Mouse (Mus musculus) erythroblast, embryonic 14.5 days (primary cell): Measurements from ENCODE around the gene Clcn5. TPM values are rescaled to one million over a fixed set of nuclear protein-coding genes. Genes with fewer than 3 reads are reported as not detected.

Experiments used
- H3K27me3 ChIP-seq: 2 replicates; pipeline ENCODE4 v1.6.1; 2012; ENCODE audit warnings: inconsistent platforms; ENCODE audit not compliant: control insufficient read depth
- H3K36me3 ChIP-seq: 2 replicates; pipeline ENCODE4 v1.6.1; 2012; ENCODE audit warnings: mild to moderate bottlenecking, inconsistent platforms; ENCODE audit not compliant: control insufficient read depth
- H3K4me1 ChIP-seq: 2 replicates; pipeline ENCODE4 v1.6.1; 2012; ENCODE audit warnings: inconsistent platforms; ENCODE audit not compliant: control insufficient read depth
- H3K4me3 ChIP-seq: replicated peaks from 2 replicates; pipeline ENCODE3; 2012; ENCODE audit warnings: moderate library complexity, mild to moderate bottlenecking, inconsistent platforms
- H3K9me3 ChIP-seq: 2 replicates; pipeline ENCODE4 v1.6.1; 2012; ENCODE audit warnings: low read length, inconsistent platforms, mixed read lengths; ENCODE audit not compliant: control insufficient read depth
- GATA1 ChIP-seq: IDR thresholded peaks from 2 replicates; pipeline ENCODE4 v1.6.1; 2012; ENCODE audit warnings: low read length, inconsistent platforms, mixed read lengths
- TAL1 ChIP-seq: IDR thresholded peaks from 3 replicates; pipeline ENCODE4 v1.6.1; 2012; ENCODE audit warnings: low read length, inconsistent platforms, mixed read lengths
- polyA plus RNA-seq: library from polyadenylated mRNA; stranded (reverse); fragments of >175 nt; gene quantifications from 2 replicates; pipeline ENCODE4 v1.2.3, GENCODE M21; 2012

The Clcn5 gene
- polyA plus RNA-seq, 1 experiment: 0.05 TPM

DNA sequence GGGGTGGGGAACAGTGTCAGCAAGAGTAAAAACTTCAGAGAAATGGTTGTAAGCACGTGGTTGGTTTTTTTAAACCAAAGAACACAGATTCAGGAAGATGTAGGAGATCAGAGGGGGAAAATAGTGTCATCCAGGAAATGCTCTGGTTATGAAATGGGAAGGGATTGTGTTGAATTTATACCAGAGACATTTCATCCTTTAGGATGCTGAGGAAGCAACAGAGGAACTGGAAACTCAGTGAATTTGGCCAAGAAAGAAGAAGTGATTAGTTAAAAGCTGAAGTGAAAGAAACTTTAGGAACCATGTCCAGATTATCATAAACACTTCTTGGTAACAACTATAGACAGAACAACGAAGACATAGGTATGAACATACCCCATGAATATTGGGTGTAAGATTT, 26.2 kb downstream of the Clcn5 start:
- no peaks in the 10 kb centered on the region for H3K27me3 ChIP-seq
- no peak for TF ChIP-seq TAL1
- TF ChIP-seq GATA1: no peak
- no peaks in the 10 kb centered on the region for H3K9me3 ChIP-seq
- H3K4me1 ChIP-seq: no peaks in the 10 kb centered on the region
- H3K36me3 ChIP-seq: no peaks in the 10 kb centered on the region
- no peak overlapping the region for H3K4me3 ChIP-seq

DNA sequence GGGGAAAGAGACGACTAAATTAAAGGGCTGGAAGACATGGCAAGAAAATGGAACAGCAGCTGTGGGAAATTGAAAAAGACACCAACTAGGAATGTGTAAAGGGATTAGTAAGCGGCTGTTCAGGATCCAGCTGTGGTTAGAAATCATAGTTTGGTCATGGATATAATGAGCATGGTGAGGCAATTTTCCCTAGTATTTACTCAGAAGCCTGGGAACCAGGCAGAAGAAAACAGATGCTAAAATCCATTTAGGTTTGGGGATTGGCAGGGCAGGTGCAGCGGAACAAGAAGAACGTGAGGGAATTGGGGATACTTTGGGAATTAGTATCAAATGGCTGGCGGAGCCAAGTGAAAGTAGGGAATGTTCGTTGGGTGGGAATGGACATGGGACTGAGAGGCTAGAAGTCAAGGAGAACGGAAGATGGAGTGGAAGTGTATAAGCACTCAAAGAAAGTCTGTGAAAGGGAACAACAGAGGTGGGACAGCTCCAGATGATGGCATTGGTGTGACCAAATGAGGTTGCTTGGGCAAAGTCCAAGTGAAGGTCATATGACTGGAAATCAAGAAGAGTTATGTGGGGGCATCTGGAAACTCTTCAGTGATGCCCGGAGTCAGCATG, 26.9 kb downstream of the Clcn5 start:
- no peak for TF ChIP-seq TAL1
- no peak for TF ChIP-seq GATA1
- Histone ChIP-seq H3K4me3 (no peak overlapping the region), H3K36me3 (no peaks in the 10 kb centered on the region)

DNA sequence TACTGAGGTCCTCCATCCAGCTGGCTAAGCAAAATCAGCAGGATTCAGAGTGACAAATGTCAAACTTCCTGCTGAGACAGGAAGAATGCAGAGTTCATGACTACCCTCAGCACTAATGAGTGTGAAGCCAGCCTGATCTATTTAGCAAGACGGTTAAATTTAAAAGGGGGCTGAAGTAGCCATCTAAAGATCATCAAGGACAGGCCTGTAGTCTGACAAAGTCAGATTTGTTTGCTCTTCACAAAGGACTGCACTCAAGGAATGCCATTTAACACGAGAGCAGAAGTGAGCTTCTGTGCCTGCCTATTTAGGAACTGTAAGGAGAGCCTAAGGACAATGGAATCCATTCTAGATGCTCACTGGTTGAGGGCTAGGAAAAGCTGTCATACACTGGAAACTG, 30.2 kb downstream of the Clcn5 start:
- Histone ChIP-seq H3K4me3 (no peak overlapping the region), H3K36me3 (no peaks in the 10 kb centered on the region), H3K4me1 (no peaks in the 10 kb centered on the region), H3K9me3 (no peaks in the 10 kb centered on the region), H3K27me3 (no peaks in the 10 kb centered on the region)
- TF ChIP-seq GATA1 (no peak), TAL1 (no peak)

More for the DNA sequence above, 26.9 kb downstream of the Clcn5 start:
- no peaks in the 10 kb centered on the region for H3K4me1 ChIP-seq
- H3K27me3 ChIP-seq: no peaks in the 10 kb centered on the region
- no peaks in the 10 kb centered on the region for H3K9me3 ChIP-seq

- Histone ChIP-seq H3K27me3 (no peaks in the 10 kb centered on the region), H3K4me1 (no peaks in the 10 kb centered on the region), H3K36me3 (no peaks in the 10 kb centered on the region), H3K4me3 (no peak overlapping the region), H3K9me3 (no peaks in the 10 kb centered on the region)
- TF ChIP-seq GATA1 (no peak), TAL1 (no peak)
Measured at GRCm38 (mm10) chrX:7287051-7287734, 32.0 kb downstream of the Clcn5 start.

DNA sequence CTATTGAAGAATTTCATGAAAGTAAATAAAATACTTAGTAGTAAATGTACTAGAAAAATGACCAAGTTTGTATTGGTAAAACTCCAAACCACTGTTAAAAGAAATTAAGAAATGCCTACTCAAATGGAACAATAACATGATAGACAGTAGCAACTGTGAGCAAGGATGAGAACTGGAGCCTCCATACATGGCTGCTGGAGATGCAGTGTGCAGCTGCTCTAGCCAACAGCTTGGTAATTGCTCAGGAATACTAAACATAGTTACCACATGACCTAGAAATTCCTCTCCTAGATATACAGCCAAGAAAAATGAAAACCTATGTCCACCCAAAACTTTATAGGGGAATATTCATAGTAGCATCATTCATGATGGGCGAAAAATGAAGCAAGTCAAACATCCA, 36.5 kb downstream of the Clcn5 start:
- no peak overlapping the region for H3K4me3 ChIP-seq
- H3K27me3 ChIP-seq: no peaks in the 10 kb centered on the region
- TF ChIP-seq TAL1: no peak
- no peak for TF ChIP-seq GATA1
- H3K4me1 ChIP-seq: no peaks in the 10 kb centered on the region
- no peaks in the 10 kb centered on the region for H3K36me3 ChIP-seq
- H3K9me3 ChIP-seq: no peaks in the 10 kb centered on the region

DNA sequence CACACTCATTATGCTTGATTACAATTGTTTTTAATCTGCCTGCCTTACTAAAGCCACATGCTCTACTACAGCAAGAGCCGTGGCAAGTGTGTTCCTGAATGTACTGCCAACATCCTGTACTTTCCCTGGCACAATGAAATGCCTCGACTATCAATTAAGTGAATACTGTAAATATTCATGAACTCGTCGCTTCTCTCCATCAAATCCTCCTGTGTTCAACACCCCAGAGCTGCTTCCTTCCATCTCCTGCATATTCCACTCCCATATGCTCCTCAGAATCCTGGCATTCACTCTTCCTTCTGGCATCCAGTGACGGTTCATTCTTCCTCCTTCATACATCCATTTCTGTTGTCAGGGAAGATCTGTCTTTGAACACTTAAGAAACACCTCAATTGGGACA, 39.4 kb downstream of the Clcn5 start:
- no peak for TF ChIP-seq GATA1
- TF ChIP-seq TAL1: no peak
- Histone ChIP-seq H3K9me3 (no peaks in the 10 kb centered on the region), H3K36me3 (no peaks in the 10 kb centered on the region), H3K27me3 (no peaks in the 10 kb centered on the region), H3K4me3 (no peak overlapping the region), H3K4me1 (no peaks in the 10 kb centered on the region)

DNA sequence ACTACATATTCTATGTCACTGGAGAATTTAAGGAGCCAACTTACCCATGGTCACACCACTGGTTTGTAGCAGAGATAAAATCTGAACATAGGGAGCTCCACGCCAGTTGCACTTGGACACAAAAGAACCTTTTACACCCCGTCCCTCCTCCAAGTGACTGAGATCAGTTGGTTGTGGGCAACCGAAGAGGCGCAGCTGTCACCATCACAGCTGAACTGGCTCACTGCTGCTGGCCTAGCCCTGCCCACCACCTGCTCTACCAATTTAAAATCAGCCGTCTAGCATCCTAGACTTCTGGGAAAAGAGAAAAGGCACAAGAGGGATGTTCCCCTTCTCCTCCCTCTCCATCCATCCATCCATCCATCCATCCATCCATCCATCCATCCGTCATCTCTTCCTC, 42.6 kb downstream of the Clcn5 start:
- H3K27me3 ChIP-seq: no peaks in the 10 kb centered on the region
- no peaks in the 10 kb centered on the region for H3K9me3 ChIP-seq
- H3K4me3 ChIP-seq: no peak overlapping the region
- no peaks in the 10 kb centered on the region for H3K4me1 ChIP-seq
- no peak for TF ChIP-seq GATA1
- TF ChIP-seq TAL1: no peak
- no peaks in the 10 kb centered on the region for H3K36me3 ChIP-seq

DNA sequence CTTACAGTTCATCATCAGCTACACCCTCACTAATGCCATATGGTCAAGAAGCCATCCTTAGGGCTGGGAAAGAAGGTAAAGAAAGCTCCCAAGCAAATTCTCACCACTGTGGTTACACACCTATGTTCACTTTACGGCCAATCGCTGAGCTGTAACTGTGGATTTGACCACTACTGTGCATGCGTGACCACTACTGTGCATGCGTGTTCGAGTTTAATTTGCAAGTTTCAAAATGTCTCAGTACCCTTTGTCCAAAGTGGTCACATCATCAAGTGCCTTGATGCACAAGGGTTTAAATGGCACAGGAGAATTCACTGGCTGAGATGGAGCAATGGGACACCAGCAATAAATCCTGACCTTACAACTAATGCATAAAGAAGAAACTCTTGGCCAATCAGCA, 58.0 kb downstream of the Clcn5 start:
- Histone ChIP-seq H3K9me3 (no peaks in the 10 kb centered on the region), H3K4me1 (no peaks in the 10 kb centered on the region), H3K36me3 (no peaks in the 10 kb centered on the region), H3K4me3 (no peak overlapping the region), H3K27me3 (no peaks in the 10 kb centered on the region)
- TF ChIP-seq GATA1: no peak
- no peak for TF ChIP-seq TAL1

GRCm38 (mm10) chrX:7260400-7261113, 58.6 kb downstream of the Clcn5 start:
- Histone ChIP-seq H3K27me3 (no peaks in the 10 kb centered on the region), H3K36me3 (no peaks in the 10 kb centered on the region), H3K9me3 (no peaks in the 10 kb centered on the region), H3K4me3 (no peak overlapping the region), H3K4me1 (no peaks in the 10 kb centered on the region)
- TF ChIP-seq GATA1 (no peak), TAL1 (no peak)
